Mouse (Mus musculus) G1E (cell line): ENCODE data around the gene Uncx.

Experiments used
- CTCF ChIP-seq: IDR thresholded peaks from 2 replicates; pipeline ENCODE4 v1.5.1; 2012; ENCODE audit warnings: low read depth, low read length, inconsistent platforms, mixed read lengths
- GATA1 ChIP-seq: IDR thresholded peaks from 2 replicates; pipeline ENCODE4 v1.6.1; 2012; ENCODE audit warnings: borderline replicate concordance, low read length, inconsistent platforms, mixed read lengths
- TAL1 ChIP-seq: conservative IDR thresholded peaks from 2 replicates; pipeline ENCODE4 v1.6.1; 2012; ENCODE audit warnings: low read depth, low read length, inconsistent platforms, mixed read lengths

DNA sequence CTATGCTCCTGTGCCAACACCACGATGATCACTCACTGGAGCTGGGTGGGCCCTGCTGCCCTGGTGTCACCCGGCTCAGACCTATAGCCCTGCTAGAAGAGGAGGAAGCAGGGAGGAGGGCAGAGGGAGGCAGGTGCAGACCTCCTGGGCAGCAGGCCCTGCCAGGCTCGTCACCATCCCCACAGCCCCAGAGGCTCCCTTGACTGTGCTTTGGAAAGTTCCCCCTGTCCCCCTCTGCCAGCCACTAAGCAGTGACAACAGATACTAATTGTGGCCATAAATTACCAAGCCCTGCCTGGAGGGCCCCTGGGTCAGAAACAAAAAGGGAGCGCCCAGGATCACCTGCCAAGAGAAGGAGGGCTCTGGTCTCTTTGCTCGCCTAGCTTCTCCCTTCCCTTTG, 49.6 kb upstream of the Uncx start:
- no peak for TF ChIP-seq CTCF
- TF ChIP-seq GATA1 = no peak
- TF ChIP-seq TAL1 = no peak
